Mouse (Mus musculus): Measurements from ENCODE around the gene 1700030J22Rik. TPM values are rescaled to one million over a fixed set of nuclear protein-coding genes. Genes with fewer than 3 reads are reported as not detected.
A peak's percentile ranks its signal among the peaks of the same experiment; 100 is the strongest.

Gene 1700030J22Rik
- polyA plus RNA-seq, 1 experiment: not detected

- H3K27ac ChIP-seq (ENCODE audit: insufficient read depth, low read depth, low read length): no peak overlapping the region
- no peaks in the 10 kb centered on the region for H3K4me1 ChIP-seq (ENCODE audit: control insufficient read depth, insufficient read depth, low read length)
- no peak overlapping the region for H3K4me3 ChIP-seq (ENCODE audit: insufficient read depth, low read depth, low read length)
- TF ChIP-seq CTCF (IDR thresholded peaks at IDR 0.05; ENCODE audit: insufficient read depth, low read depth, low read length): no peak
- TF ChIP-seq POLR2A (IDR thresholded peaks at IDR 0.05; ENCODE audit: insufficient read depth, low read depth, low read length): no peak
- 85% methylated on average over 9 of the region's 9 CpGs for WGBS
Observed at GRCm38 (mm10) chr8:116927880-116928279, 50.9 kb downstream of the 1700030J22Rik start.

GRCm38 (mm10) chr8:116923526-116923925 is 55.2 kb downstream of the 1700030J22Rik start:
- 94% methylated on average over 8 of the region's 8 CpGs for WGBS
- TF ChIP-seq CTCF (IDR thresholded peaks at IDR 0.05; ENCODE audit: insufficient read depth, low read depth, low read length): no peak
- TF ChIP-seq POLR2A (IDR thresholded peaks at IDR 0.05; ENCODE audit: insufficient read depth, low read depth, low read length): no peak

GRCm38 (mm10) chr8:116922060-116922757 is 56.5 kb downstream of the 1700030J22Rik start:
- TF ChIP-seq CTCF (IDR thresholded peaks at IDR 0.05; ENCODE audit: insufficient read depth, low read depth, low read length) (no peak), POLR2A (IDR thresholded peaks at IDR 0.05; ENCODE audit: insufficient read depth, low read depth, low read length) (no peak)
- peak overlapping the region; percentile 73 for H3K4me3 ChIP-seq (ENCODE audit: insufficient read depth, low read depth, low read length)
- no peak overlapping the region for H3K27ac ChIP-seq (ENCODE audit: insufficient read depth, low read depth, low read length)
- H3K4me1 ChIP-seq (ENCODE audit: control insufficient read depth, insufficient read depth, low read length): no peaks in the 10 kb centered on the region
- 31% methylated on average over 17 of the region's 17 CpGs for WGBS

More at GRCm38 (mm10) chr8:116923526-116923925, 55.2 kb downstream of the 1700030J22Rik start:
- Histone ChIP-seq H3K4me3 (ENCODE audit: insufficient read depth, low read depth, low read length) (no peak overlapping the region), H3K4me1 (ENCODE audit: control insufficient read depth, insufficient read depth, low read length) (no peaks in the 10 kb centered on the region), H3K27ac (ENCODE audit: insufficient read depth, low read depth, low read length) (no peak overlapping the region)

DNA sequence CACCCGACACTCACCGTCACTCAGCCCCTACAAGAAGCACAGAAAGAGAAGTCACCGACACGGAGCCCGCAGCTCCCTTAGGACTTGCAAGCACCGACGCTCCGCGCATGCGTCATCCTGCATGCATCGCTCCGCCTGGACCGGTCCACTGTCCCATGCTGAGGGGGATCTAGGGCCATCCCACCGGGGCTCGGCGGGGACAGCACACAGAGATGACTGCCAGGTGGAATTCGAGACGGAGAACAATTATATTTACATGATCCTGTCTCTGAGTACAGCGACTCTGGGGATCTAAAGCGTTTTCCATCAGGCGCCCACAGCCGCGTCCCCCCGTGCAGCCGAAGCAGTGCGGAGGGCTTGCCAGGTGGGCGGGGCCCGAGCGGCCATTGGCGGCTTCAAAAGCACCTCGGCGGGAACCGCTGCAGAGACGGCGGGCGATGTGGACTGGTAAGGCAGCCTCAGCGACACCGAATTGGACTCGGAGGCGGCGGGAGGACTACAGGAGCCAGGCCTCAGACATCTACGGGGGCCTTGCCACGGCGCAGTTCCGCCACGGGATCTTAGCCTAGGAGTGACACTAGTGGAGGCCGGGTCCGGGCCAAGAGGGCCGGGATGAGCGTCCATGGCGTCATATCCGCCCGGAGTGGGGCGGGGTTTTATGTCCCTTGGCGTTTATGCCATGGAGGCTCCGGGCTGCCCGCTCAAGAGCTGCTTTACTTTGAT is 57.3 kb downstream of the 1700030J22Rik start, which contains the start of the genes Cmc2 and Cenpn:
Gene Cmc2 (minus strand): TSS at position 119 of the 723 bp plus-strand sequence.
Gene Cenpn (plus strand): TSS at position 394 of the 723 bp plus-strand sequence.
- Histone ChIP-seq H3K4me3 (ENCODE audit: insufficient read depth, low read depth, low read length) (peak within 1 kb of the TSS; percentile 73), H3K4me1 (ENCODE audit: control insufficient read depth, insufficient read depth, low read length) (no peaks in the 10 kb centered on the region), H3K27ac (ENCODE audit: insufficient read depth, low read depth, low read length) (peak within 1 kb of the TSS; percentile 94)
- WGBS: under 1% methylated on average over 57 of the region's 57 CpGs
- TF ChIP-seq CTCF (IDR thresholded peaks at IDR 0.05; ENCODE audit: insufficient read depth, low read depth, low read length) (no peak), POLR2A (IDR thresholded peaks at IDR 0.05; ENCODE audit: insufficient read depth, low read depth, low read length) (peak; percentile 95)

GRCm38 (mm10) chr8:116921005-116921336 is 57.8 kb downstream of the 1700030J22Rik start:
- no peaks in the 10 kb centered on the region for H3K4me1 ChIP-seq (ENCODE audit: control insufficient read depth, insufficient read depth, low read length)
- under 1% methylated on average over 22 of the region's 22 CpGs for WGBS
- H3K4me3 ChIP-seq (ENCODE audit: insufficient read depth, low read depth, low read length): peak overlapping the region; percentile 73
- TF ChIP-seq POLR2A (IDR thresholded peaks at IDR 0.05; ENCODE audit: insufficient read depth, low read depth, low read length) (no peak), CTCF (IDR thresholded peaks at IDR 0.05; ENCODE audit: insufficient read depth, low read depth, low read length) (no peak)
- H3K27ac ChIP-seq (ENCODE audit: insufficient read depth, low read depth, low read length): peak overlapping the region; percentile 22; the same call in 1 of the 2 replicates

Other genes starting within 250 kb of the 1700030J22Rik start
- gene Cdyl2, start 246.0 kb downstream of the 1700030J22Rik start, polyA plus RNA-seq (2012; ENCODE audit: insufficient read depth, insufficient read length, low replicate concordance, missing spikeins): not detected in 2 replicates
- not detected in 2 replicates for gene Cmc2, start 57.5 kb downstream of the 1700030J22Rik start, polyA plus RNA-seq (2012; ENCODE audit: insufficient read depth, insufficient read length, low replicate concordance, missing spikeins)
- gene Cenpn, start 57.2 kb downstream of the 1700030J22Rik start, polyA plus RNA-seq (2012; ENCODE audit: insufficient read depth, insufficient read length, low replicate concordance, missing spikeins): not detected in 2 replicates
- gene Atmin, start 35.6 kb downstream of the 1700030J22Rik start, polyA plus RNA-seq (2012; ENCODE audit: insufficient read depth, insufficient read length, low replicate concordance, missing spikeins): not detected in 2 replicates
- gene Gcsh, start 14.6 kb upstream of the 1700030J22Rik start, polyA plus RNA-seq (2012; ENCODE audit: insufficient read depth, insufficient read length, low replicate concordance, missing spikeins): not detected in 2 replicates
- not detected in 2 replicates for gene Pkd1l2, start 103.5 kb upstream of the 1700030J22Rik start, polyA plus RNA-seq (2012; ENCODE audit: insufficient read depth, insufficient read length, low replicate concordance, missing spikeins)
- gene Bco1, start 116.9 kb upstream of the 1700030J22Rik start, polyA plus RNA-seq (2012; ENCODE audit: insufficient read depth, insufficient read length, low replicate concordance, missing spikeins): not detected in 2 replicates
- not detected in 2 replicates for gene Gan, start 179.2 kb upstream of the 1700030J22Rik start, polyA plus RNA-seq (2012; ENCODE audit: insufficient read depth, insufficient read length, low replicate concordance, missing spikeins)

Data from olfactory bulb, adult 2 months (tissue).